8 mouse cellular contexts compared by ENCODE assay signal in genomic region chr17:23771284-23772218, GRCm38 (mm10). TPM values are rescaled to one million over a fixed set of nuclear protein-coding genes. Genes with fewer than 3 reads are reported as not detected.
DNase-seq lines count a peak whose midpoint lies in the region; ATAC-seq and TF ChIP-seq lines count a peak whose summit lies in the region.

Gene Flywch1, minus strand, starts transcription at chr17:23771602.

- WGBS in heart, embryonic 12.5 days = 3% methylated on average over 58 of the region's 58 CpGs
- WGBS in kidney, postnatal 0 days = 3% methylated on average over 51 of the region's 58 CpGs
- 4% methylated on average over 58 of the region's 58 CpGs for WGBS in liver, embryonic 11.5 days
- WGBS in stomach, embryonic 14.5 days = 4% methylated on average over 50 of the region's 58 CpGs

- TF ChIP-seq CTCF in kidney, postnatal 0 days (IDR thresholded peaks at IDR 0.05; ENCODE audit: low read depth) = no peak; the same call in 1 of the 2 replicates

- peak; percentile 99 for ATAC-seq in erythroid progenitor cell, adult 5-6 weeks (replicated peaks; ENCODE audit: low FRiP score, poor library complexity, severe bottlenecking)
- peak; percentile 98 for ATAC-seq in heart, embryonic 12.5 days (ENCODE audit: insufficient number of reproducible peaks, low FRiP score)
- peak; percentile 98 for ATAC-seq in kidney, postnatal 0 days (replicated peaks; ENCODE audit: low FRiP score, low read depth)
- peak; percentile 97 for ATAC-seq in liver, embryonic 11.5 days (replicated peaks; ENCODE audit: low FRiP score)
- peak; percentile 100 for ATAC-seq in stomach, embryonic 14.5 days (ENCODE audit: insufficient number of reproducible peaks, insufficient read depth, low FRiP score, low read depth)

- peak; percentile 98 for DNase-seq in CD4-positive helper T cell, adult 2 months (ENCODE audit: low read depth, low spot score)
- DNase-seq in brain, embryonic 18.5 days (ENCODE audit: low read depth, low spot score) = peak; percentile 98
- DNase-seq in kidney, postnatal 0 days (ENCODE audit: low spot score) = peak; percentile 99
- peak; percentile 99 for DNase-seq in liver, embryonic 11.5 days (ENCODE audit: low spot score)
- DNase-seq in naive thymus-derived CD4-positive, alpha-beta T cell, adult 2 months (ENCODE audit: low read depth) = peak; percentile 97

- peaks cover 12% of the 10 kb centered on the region for H3K36me3 ChIP-seq in heart, embryonic 12.5 days
- no peaks in the 10 kb centered on the region; the same call in 1 of the 2 replicates for H3K36me3 ChIP-seq in kidney, postnatal 0 days (ENCODE audit: insufficient read depth, low read length)
- no peaks in the 10 kb centered on the region; the same call in 1 of the 2 replicates for H3K36me3 ChIP-seq in liver, embryonic 11.5 days (ENCODE audit: control insufficient read depth, insufficient read depth, low read length)
- no peaks in the 10 kb centered on the region; the same call in none of the 2 replicates for H3K36me3 ChIP-seq in stomach, embryonic 14.5 days (ENCODE audit: control insufficient read depth, insufficient read depth, low read length)

- H3K4me1 ChIP-seq in heart, embryonic 12.5 days (replicated peaks) = peaks cover 8% of the 10 kb centered on the region
- no peaks in the 10 kb centered on the region for H3K4me1 ChIP-seq in kidney, postnatal 0 days (replicated peaks; ENCODE audit: insufficient read depth, low read length)
- H3K4me1 ChIP-seq in liver, embryonic 11.5 days (replicated peaks; ENCODE audit: control insufficient read depth, insufficient read depth, low read length) = peaks cover 9% of the 10 kb centered on the region
- H3K4me1 ChIP-seq in stomach, embryonic 14.5 days (ENCODE audit: control insufficient read depth, insufficient read depth, low read length) = peaks cover 5% of the 10 kb centered on the region; the same call in 1 of the 2 replicates

- peak within 1 kb of the TSS; percentile 82 for H3K27ac ChIP-seq in heart, embryonic 12.5 days (ENCODE audit: poor library complexity, severe bottlenecking)
- peak within 1 kb of the TSS; percentile 81 for H3K27ac ChIP-seq in kidney, postnatal 0 days
- peak within 1 kb of the TSS; percentile 57 for H3K27ac ChIP-seq in liver, embryonic 11.5 days (ENCODE audit: low read depth, low read length)
- peak within 1 kb of the TSS; percentile 67; the same call in 1 of the 2 replicates for H3K27ac ChIP-seq in stomach, embryonic 14.5 days (ENCODE audit: low read length)

- H3K9me3 ChIP-seq in heart, embryonic 12.5 days (replicated peaks) = no peaks in the 10 kb centered on the region
- H3K9me3 ChIP-seq in kidney, postnatal 0 days (replicated peaks; ENCODE audit: low read length) = no peaks in the 10 kb centered on the region
- no peaks in the 10 kb centered on the region for H3K9me3 ChIP-seq in liver, embryonic 11.5 days (ENCODE audit: control insufficient read depth, low read length)
- H3K9me3 ChIP-seq in stomach, embryonic 14.5 days (ENCODE audit: control insufficient read depth, low read depth, low read length) = no peaks in the 10 kb centered on the region

- peak within 1 kb of the TSS; percentile 93 for H3K9ac ChIP-seq in heart, embryonic 12.5 days
- H3K9ac ChIP-seq in kidney, postnatal 0 days (ENCODE audit: low read depth, low read length) = peak within 1 kb of the TSS; percentile 89
- peak within 1 kb of the TSS; percentile 88 for H3K9ac ChIP-seq in liver, embryonic 11.5 days (ENCODE audit: low read depth, low read length)
- peak within 1 kb of the TSS; percentile 90 for H3K9ac ChIP-seq in stomach, embryonic 14.5 days (replicated peaks; ENCODE audit: low read depth, low read length)

- H3K4me3 ChIP-seq in heart, embryonic 12.5 days = peak within 1 kb of the TSS; percentile 87
- H3K4me3 ChIP-seq in kidney, postnatal 0 days (replicated peaks; ENCODE audit: low read depth, low read length) = peak within 1 kb of the TSS; percentile 79
- H3K4me3 ChIP-seq in liver, embryonic 11.5 days (ENCODE audit: low read depth, low read length) = peak within 1 kb of the TSS; percentile 90
- peak within 1 kb of the TSS; percentile 85 for H3K4me3 ChIP-seq in stomach, embryonic 14.5 days (ENCODE audit: low read depth, low read length)

- H3K4me2 ChIP-seq in heart, embryonic 12.5 days = peak within 1 kb of the TSS; percentile 80
- peak within 1 kb of the TSS; percentile 81 for H3K4me2 ChIP-seq in kidney, postnatal 0 days (ENCODE audit: low read length)
- peak within 1 kb of the TSS; percentile 83 for H3K4me2 ChIP-seq in liver, embryonic 11.5 days
- H3K4me2 ChIP-seq in stomach, embryonic 14.5 days (replicated peaks; ENCODE audit: low read depth, low read length) = peak within 1 kb of the TSS; percentile 78

- no peaks in the 10 kb centered on the region for H3K27me3 ChIP-seq in heart, embryonic 12.5 days (replicated peaks)
- H3K27me3 ChIP-seq in kidney, postnatal 0 days (ENCODE audit: insufficient read depth, low read length) = no peaks in the 10 kb centered on the region
- no peaks in the 10 kb centered on the region for H3K27me3 ChIP-seq in liver, embryonic 11.5 days (replicated peaks; ENCODE audit: control insufficient read depth, insufficient read depth, low read length)
- no peaks in the 10 kb centered on the region for H3K27me3 ChIP-seq in stomach, embryonic 14.5 days (ENCODE audit: control insufficient read depth, insufficient read depth, low read length)

RNA-seq across cellular contexts. Expression of gene Flywch1, which starts in this region (rescaled TPM):
- 2.1 and 2.9 TPM in 2 replicates for total RNA-seq in erythroid progenitor cell, adult 5-6 weeks (2015; ENCODE audit: low replicate concordance)
- total RNA-seq in erythroid progenitor cell, adult 5-6 weeks (2017; ENCODE audit: low replicate concordance) = 3.4 and 14.2 TPM in 2 replicates
- 64.1 and 67.5 TPM in 2 replicates for polyA plus RNA-seq in heart, embryonic 12.5 days (2016; fragmentation: Nextera tagmentation; extraction: Ambion mirVana)
- polyA plus RNA-seq in kidney, postnatal 0 days (2015; fragmentation: Nextera tagmentation; extraction: Ambion mirVana) = 74.6 and 74.7 TPM in 2 replicates
- polyA plus RNA-seq in liver, embryonic 11.5 days (2014; fragmentation: Nextera tagmentation; extraction: Ambion mirVana) = 39.1 and 42.3 TPM in 2 replicates
- polyA plus RNA-seq in stomach, embryonic 14.5 days (2014; fragmentation: Nextera tagmentation; extraction: Ambion mirVana) = 54.3 and 57.3 TPM in 2 replicates

Comparison
In these comparisons a context has a peak if more than half of its experiments do, and no peak if none do; other contexts are left out.
1. Peak in every context shown above with its lines: DNase-seq, ATAC-seq, H3K4me3 ChIP-seq and H3K27ac ChIP-seq.